Mouse (Mus musculus) fat pad, adult 2 months (tissue): ENCODE measurements around the gene Mef2d.

ENCODE experiments used
- DNase-seq: peaks from one replicate; pipeline ENCODE4 v3.0.0-alpha.2; 2011; ENCODE audit warnings: low read depth, low spot score; ENCODE audit errors: extremely low read depth

Gene Mef2d

DNA sequence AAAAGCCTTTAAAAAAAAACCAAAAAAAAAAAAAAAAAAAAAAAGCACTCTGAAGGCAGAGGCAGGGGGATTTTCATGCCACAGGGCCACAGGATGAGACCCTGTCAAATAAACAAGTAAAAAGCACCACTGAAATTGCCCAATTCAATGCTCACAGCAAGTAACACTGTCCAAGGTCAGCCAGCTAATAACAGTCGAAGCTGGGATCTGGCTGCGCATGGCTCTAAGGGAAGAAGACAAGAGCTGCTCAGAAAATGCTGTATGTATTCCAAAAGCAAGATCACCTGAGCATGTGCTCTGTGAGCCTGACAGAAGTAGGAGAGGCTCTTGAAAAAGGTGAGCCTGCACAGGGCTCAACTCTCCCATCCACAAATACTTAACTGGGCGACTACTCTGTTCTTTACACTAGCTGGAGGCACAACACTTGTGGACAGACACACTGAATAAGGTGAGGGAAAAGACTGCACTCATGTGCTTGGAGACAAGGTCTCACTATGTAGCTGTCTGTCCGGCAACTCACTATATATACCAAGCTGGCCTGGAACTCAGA is 5.2 kb upstream of the Mef2d start:
- no peak for DNase-seq

DNA sequence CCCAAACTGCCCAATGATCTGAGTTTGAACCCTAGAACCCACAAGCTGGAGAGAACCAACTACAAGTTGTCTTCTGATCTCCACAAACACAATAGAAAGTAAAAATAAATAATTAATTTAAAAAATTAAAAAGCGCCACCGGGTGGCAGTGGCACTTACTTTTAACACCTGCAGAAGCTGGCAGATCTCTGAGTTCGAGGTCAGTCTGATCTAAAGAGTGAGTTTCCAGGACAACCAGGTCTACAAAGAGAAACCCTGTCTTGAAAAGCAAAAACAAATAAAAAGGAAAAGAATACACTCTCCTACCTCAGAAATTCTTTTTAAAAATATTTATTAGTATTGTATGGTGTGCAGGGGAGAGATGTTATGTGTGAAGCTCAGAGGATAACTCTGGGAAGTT is 4.4 kb upstream of the Mef2d start:
- DNase-seq, result no peak

DNA sequence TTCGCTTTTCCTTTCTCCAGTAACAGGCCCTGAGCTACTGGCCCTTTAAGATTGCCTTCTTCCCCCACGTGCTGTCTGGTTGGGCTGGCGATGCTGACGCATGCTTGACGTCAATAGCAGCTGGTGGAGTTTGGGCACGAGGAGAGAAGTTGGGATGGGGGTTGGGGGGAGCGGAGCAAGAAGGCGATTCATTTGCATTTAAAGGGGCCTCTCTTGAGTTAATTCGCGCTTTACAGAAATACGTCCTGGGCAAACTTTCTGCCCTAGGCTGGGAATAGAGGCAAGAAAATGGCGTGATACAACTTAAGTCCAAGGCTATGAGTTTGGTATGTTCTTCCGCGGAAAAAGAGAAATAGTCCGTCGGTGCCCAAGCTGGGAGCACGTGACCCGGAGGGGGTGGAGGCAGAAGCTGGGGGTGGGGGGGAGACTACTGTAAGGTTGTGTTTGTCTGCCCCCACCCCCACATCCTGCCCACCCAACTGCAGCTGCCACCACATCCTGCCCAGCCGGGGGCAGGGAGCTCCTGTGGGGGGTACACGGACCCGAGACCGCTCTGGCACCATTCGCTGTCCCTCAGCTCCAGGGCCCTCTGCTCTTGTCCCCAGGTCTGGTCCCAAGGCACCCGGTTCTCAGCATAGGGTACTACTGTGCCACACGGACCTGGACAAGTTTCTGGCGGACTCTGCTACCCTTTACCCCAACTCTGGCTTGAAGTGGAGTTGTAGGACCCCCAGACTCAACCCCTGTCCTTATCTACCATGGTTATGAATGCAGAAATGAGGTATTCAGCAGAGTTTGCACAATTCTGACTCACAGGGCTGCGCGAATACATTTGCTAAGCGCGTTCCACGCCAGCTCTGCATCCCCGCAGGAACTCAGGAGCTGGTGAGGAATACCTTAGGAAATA is 3.6 kb upstream of the Mef2d start:
- peak; percentile 76 for DNase-seq

DNA sequence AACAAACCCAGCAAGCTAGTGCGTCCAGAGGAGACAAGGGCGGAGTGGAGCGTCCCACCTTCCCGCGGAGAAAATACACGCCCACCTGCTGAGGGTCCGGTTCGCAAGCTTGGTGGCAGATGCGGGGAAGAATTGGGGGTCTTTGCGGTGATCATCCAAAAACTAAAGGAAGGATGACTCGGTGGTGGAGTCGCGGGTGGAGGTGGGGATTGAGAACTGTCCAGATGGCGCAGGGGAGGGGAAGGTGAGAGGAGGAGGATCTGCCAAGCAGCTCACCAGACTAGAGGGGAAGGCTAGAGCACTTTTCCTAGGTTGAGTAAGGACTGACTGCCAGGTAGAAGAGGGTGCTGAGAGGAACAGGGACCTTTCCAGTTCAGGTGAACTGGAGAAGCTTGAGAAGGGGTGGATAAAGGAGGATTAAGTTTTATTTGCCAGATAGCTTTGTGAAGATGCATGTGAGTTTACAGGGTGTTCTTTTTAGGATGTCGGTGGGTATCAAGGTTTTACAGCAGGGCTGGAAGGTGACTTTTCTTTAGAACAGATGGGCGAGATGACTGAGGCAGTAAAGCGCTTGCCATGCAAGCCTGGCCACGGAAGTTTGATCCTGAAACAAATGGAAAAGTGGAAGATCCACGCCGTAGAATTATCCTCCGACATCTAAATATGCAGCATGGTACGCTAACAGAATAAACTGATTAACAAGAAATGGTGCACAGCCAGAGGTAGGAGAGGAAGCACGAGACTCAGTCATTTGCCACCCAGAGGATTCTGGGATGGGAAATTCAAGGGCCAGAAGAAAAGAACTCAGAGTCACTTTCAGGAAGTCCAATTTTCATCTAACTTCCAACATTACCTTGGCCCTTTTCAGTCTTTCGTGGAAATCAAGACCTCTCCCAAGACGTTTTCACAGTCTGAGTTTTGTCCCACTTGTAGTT is 2.7 kb upstream of the Mef2d start:
- DNase-seq, result no peak

DNA sequence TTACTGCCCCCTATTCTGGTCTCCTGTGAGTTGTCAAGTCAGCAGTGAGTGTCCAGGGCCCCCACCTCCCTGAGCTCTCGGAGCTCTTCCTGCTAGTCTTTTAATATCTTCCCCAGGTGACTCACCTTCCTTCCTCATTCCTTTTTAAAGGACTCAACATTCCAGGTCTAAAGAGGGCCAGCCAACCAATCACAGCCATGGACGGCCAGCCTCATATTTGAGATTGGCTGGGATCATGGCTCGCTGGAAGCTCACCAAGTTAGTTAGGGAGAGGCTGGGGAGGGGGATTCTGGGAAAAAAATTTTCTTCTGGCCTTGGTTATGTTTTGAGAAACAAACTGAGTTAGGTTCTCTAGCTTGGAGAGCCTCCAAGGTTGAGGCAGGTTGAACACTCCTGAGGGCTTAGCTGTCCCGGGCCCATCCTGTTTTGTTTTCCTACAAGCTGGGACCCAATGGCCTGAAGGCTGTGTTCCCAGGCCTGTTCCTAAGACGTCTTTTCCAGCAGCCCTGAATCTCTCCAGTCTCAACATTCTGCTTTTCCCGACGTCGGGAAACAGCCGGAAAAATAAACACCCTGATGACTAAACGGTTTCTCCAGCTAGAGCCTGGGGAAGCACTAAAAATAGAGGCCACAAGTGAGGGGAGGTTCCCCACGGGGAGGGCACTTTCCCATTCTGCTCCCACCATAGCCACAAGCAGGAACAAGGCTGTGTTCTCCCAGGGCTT is 1.8 kb upstream of the Mef2d start:
- no peak for DNase-seq

DNA sequence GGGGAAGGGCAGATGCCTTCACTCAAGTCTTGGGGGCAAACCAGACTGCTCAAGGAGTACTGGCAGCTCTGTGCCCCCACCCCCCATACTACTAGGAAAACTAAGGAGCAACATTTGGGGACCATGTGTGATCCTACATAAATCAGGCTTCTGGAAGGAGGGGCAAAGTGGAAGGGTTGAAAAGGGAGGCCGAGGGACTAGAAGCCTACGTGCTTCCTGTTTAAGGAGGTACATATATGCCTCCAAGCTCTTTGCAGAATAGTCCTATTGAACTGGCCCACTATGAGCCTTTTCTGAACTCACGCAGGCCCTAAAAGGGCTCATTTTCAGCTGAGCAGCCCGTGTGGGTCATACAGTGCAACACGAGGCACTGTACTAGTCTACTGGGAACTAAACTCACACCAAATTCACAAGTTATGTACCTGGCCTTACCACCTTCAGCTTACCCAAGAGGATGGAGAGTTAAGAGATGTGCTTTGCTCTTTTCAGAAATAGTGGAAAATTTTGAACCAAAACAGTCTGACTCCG is 1.2 kb upstream of the Mef2d start:
- no peak for DNase-seq

DNA sequence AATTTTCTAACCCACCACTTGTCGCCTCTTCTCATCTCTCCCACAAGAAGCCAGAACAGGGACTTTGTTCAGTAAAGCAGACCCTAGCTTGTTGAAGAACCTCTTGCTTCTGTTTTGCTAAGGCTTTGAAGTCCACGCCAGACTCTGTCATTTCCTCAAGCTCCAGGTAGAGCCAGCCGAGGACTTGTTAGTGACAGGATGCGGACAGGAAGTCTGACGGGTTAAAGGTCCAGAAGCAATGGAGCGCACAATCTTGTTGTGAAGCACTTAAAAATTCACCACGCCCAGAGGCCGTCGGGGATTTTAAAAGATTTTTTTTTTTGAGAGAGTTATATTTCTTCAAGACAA is 759 bp upstream of the Mef2d start:
- DNase-seq, result no peak

DNA sequence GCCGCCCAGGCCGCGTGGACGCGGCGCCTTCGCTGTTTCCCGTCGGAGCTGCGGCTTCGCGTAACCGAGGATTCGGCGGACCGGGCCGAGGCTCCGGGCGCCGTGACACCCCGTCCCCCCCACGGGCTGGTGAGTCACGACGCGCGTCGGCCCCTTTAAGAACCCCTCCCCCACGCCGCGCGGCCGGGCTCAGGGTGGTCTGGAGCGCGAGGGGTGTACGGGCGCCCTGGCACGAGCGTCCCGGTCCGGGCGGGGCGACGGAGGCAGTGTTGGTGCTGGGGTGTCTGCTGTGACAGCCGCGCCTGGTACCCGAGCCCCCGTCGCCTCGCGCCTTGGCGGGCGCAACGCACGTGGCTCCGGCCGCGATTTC is 359 bp downstream of the Mef2d start:
- DNase-seq, result no peak

DNA sequence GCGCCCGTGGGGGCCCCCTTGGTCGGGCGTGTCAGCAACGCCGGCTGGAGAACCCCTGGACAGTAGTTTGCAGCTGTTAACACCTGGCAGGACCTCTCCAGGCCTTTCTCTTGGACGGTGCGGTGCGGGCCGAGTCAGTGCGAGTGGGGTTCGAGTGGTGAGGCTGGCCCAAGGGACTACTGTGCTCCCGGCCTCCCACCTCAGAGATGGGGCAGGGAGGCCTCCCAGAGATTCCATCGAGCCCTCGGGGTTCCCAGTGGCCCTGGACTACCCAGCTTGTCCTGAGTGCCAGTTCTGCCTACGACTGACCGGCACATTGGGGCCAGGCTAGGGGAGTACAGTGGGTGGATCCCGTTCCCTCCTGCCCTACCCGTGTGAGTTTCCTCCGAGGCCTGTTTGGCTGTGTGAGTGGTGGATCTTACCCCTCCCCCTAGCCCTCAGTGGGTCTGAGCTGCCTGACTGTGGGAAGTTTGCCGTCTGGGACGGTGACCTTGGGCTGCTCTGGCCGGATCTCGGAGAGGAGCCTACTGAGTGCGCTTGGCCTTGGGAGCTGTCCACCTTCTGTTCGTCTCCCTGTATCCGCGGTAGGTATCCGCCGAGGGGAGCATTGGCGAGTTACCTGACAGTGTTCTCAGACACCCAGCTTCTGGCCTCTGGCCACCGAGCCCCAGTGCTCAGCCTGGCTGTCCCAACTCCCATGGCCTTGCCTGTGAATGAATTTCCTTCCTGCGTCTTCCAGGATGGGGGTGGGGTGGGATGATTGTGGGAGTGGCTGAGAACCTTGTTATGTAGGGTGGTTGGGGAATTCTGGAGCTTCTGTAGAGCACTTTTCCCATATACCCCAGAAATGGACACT is 972 bp downstream of the Mef2d start:
- DNase-seq, result no peak

DNA sequence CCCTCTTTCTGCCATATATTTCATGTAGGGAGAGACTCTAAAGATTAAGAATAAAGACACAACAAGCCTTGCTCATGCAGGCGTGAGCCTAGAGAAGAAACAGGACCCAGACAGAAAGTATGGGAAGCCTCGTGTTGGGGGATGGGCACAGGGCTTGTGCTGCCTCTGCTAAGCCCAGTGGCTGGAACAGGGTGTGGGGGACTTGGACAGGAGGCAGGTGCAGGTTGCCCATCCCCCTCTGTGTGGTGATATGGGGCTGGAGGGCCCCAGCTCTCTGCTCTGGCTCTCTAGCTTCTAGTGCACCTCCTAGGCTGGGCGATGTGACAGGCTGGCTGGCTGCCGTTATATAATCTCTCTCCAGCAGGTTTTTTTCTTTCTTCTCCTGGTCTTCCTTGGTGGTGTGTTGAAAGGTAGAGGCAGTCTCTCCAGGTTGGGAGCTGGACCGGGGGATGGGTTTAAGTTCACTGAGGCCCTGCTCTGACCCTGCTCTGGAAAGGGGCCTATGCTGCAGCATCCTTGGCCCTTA is 1.9 kb downstream of the Mef2d start:
- no peak for DNase-seq

DNA sequence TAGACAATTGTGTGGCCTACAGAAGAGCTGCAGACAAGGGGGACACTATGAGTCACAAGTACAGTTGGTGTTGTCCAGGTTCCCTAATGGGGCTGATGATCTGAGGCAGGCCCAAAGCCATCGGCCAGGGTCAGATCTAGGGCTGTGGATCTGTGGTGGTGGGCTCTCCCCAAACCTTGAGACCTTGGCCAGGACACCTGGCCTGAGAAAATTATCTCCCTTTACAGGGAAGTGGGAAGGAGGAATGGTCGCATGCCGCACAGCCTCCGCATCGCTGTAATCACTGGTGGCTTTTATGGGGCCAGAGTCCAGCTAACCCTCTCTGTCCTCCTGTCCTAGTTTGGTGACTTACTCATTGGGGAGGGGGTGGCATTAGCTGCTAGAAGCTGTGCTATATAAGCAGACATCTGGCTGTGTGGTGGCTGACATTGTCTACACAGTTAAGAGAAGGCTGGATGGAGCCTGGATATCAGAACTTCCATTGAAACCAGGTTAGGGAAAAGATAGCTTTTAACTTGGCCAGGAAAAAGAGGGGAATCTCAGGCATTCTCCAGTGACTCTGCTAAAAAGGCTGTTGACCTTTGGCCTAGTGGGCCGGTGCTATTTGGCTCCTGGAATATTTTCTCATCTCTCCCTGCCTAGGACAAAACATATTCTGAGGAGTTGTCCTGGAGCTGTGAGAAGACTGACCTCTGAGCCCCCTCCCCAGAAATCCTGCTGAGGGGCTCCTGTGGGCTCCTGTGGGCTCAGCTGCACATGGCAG is 2.7 kb downstream of the Mef2d start:
- no peak for DNase-seq

DNA sequence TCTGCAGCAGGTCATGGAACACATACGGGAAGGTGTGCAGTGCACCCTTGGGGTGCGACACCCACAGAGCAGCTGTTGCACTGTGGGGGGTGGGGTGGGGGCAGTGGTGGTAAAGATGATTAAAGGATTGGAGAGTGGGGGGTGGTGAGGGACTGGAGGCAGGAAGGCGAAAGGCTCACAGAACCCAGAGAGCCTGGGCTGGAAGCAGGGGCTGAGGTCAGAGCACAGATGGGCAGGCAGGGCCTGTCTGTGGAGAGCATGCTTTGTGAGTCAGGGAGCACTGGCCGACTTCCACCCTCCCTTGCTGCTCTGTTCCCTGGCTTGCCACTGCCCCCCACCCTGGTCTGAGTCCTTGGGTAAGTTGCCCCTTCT is 3.2 kb downstream of the Mef2d start:
- no peak for DNase-seq

DNA sequence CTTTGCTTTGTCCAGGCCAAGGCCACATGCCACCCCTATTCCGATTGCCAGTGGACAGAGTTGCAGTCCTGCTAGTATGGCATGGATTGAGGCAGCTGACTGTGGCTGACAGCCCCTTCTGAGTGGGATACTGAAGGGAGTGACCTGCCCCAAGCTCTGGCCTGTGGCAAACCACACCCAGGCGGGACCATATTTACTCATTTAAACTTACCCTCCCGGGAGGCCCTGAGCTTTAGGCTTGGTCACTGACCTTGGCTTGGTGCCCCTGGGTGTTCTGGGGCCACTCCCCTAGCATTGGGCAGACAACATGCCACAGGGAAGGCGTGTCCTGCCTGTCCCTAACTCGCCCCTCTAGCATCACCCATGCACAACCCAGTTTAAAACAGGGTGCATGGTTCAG is 3.8 kb downstream of the Mef2d start:
- DNase-seq, result no peak

DNA sequence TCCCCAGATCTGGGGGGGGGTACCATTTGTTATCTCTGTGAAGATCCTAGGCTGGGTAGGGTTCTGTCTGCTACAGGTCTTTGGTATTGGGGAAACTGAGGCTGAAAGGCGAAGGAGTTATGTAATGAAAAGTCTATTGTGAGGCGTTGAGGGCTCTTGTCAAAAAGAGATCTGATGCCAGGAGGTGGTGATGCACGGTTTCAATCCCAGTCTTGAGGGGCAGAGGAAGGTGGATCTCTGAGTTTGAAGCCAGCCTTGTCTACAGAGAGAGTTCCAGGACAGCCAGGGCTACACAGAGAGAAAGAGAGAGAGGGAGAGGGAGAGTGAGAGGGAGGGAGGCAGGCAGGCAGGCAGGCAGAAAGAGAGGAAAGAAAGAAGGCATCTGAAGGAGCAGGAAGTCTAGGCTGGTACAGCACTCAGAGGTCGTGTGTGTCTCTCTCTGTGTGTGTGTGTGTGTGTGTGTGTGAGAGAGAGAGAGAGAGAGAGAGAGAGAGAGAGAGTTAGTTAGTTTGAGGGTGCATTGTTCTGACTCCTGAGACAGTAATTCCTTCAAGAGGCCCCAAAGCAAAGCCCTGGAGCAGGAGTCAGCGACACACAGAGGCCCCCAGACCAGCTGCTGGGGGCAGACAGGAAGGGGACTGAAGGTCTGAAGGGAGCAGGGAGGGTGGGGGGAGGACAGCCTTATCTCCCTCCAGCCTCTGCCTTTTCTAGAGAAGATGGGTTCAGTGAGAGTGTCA is 4.4 kb downstream of the Mef2d start:
- no peak for DNase-seq

DNA sequence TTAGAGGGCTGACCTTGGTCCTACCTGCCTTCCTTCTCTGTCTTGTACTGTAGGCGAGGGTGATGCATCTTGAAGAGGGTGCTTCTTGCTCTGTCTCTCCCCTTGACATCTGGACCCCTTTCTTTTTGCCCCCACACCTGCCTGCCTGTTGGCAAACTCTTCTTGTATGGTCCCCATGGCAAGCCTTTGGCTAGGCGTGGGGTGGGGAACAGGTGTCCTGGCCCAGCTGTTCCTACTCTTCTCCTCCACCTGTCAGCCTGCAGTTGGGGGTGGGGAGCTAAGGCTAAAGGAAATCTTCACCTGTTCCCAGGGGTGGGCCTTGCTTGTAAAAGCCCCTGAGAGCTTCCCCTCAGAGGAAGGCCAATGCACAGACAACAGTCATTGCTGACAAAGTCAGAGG is 5.3 kb downstream of the Mef2d start:
- DNase-seq, result no peak

DNA sequence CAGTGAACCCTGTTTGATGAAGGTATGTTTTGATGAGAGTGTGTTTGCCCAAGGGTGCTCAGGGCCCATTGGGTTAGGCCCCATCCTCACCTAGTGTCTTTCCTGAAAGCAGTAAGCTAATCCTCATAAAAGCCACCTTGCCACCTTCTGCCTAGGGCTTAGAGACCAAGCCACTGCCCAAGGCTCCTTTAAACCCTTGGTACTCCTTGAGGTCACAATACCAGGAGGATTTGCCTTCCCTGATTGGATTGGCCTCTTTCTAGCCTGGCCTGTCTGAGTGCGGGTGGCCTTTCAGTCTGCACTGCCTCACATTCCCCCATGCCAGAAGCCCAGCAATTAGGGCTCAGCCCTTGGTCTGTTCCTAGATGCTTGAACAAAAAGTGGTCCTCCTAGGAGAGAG is 5.7 kb downstream of the Mef2d start:
- no peak for DNase-seq

DNA sequence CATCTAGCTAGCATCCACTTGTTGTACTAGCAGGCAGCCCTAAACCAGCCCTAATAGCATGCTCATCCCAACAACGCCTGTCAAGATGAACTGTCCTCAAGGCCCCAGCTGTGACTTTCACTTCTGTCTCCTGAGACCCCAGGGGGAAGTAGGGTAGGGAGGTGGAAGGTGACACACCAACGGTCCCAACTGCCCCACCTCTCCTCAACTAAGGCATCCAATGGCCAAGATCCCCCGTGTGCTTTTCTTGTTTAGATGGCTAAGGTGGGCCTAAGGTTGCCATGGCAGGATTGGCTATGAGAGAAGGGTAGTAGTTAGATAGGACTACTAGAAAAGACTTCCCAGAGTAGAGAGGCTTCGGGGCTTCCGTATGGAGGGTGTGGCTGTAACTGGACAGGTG is 6.2 kb downstream of the Mef2d start:
- no peak for DNase-seq

DNA sequence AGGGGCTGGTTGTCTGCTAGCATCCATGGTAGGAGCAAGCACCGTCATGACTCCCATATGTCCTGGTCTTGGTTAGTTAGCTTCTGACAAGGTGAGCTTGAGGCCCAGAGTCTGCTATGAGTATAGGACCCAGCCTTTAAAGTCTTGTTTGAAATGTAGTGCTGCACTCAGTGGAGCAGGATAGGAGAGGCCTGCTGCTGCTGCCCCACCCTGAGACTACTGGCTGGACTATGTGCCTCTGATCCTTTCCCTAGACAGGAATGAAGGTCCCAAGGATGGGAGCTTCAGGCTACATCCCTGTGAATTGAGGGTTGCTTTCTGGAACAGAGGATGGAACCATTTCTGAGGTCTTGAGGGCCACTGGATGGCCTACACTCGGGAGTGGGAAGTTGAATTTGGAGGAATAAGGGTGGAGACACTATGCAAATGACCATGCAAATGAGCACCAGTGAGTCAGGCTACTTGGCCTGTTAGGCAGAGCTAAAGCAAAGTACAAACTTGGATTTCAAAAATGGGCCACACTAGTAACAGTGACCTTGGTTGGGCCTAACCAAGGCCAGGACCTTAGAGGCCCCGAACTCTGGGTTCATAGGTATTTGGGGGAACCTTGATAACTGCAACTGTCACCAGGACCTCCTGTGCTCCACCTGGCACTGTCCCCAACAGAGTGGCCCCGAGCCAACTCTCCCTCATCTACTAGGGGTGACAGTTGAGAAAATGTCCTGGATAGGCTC is 6.8 kb downstream of the Mef2d start:
- DNase-seq, result no peak
